Mouse (Mus musculus): ENCODE measurements around the gene Gm6040.

Gm6040 gene

DNA sequence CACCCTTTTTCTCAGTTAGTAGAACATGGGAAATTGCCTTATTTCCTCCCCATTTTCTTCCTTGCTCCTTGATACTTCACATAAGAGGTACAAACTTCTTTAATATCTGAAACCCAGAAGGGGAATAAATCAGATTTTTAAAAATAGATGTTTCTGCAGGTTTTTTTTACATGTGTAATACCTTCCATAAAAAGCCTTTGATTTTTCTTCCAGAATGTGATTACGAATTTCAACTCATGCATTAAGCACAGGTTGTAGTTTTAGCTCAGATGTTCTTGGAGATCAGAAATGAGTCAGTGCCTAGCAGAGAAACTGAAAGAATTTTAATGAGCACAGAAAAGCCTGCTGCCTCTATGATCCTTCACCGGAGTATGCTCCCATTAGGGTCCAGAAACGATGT, at the start of gene Gm6040:
Gene Gm6040, minus strand, starts transcription at position 101 of the 400 bp plus-strand sequence.
- in situ Hi-C loops (cut with MboI, MseI) = no loop called here

DNA sequence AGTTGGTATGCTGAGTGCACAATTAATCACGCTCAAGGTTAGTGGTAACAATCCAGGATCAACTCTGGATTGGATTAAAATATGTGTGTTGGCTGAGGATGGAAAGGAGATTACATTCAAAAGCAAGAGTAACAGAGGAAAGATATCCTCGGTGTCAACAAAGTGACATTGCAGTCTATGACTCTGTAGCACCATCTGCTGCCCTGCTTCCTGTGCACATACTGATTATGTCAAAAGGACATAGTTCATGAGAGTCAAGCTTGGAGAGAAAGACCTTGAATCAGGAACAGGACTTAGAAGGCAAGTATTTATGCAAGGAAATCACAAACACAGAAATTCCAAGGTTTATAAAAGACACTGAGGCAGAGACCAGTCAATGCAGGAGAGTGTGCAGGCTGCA, 42.7 kb upstream of the Gm6040 start:
- in situ Hi-C loops (cut with MboI, MseI) = no loop called here

DNA sequence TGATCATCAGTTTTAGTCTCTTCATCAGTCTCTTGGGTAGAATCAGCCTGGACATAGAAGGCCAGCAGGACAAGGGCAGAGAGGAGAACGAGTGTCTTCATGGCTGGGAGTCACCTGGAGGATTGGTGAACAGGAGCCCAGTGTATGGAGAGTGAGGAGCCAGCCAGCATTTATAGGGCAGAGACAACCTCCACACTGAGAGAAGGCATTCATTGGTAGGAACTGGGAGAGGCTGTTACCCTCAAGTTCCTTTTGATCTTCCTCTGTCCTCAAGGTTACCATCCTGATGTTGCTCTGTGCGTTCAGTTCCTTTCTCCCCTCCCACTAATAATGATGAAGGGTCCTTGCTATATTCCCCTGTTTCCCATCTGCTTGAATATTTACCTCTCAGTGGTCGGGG, 22.7 kb upstream of the Gm6040 start, which contains the start of gene AY761185:
Gene AY761185, minus strand, starts transcription at position 101 of the 400 bp plus-strand sequence.
- in situ Hi-C loops (cut with MboI, MseI) = loop anchor here (25.0 kb wide), 1 partner anchor 1032 kb away; the partner anchor contains the start of gene Gm31371

DNA sequence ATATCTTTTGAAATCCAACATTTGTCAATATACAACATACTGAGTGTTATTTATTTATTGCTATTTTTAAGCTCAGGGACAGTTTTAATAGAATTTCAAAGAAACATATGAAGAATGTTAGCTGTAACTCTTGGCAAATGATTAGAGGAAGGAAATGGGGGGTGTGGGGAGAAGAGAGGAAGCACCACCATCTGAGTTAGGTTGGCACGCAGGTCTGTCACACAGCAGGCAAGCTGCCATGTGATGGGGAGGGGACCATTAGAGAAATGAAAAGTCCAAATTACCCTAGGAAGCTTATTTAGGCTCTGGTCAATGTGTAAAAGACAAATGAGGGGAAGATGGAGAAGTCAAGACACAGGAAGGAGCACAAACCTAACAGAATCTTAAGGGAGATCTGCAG, 9.6 kb downstream of the Gm6040 start:
- in situ Hi-C loops (cut with MboI, MseI) = no loop called here

DNA sequence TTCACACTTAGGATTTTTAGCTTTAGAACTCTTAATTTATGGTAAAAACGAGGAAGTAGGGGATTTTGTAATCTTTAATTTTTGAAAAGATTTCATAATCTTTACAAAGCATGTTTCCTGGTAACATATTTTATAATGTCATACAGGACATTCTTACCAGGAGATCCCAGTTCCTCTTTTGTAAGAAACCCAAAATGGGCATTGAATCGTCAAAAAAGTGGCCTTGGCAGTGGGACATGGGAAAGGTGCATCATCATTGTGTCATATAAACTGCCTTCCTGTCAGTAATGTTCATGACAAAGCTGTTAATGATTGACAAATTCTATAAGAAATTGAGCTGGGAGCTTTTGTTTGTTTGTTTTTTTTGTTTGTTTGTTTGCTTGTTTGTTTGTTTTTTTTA, 13.6 kb downstream of the Gm6040 start:
- in situ Hi-C loops (cut with MboI, MseI) = no loop called here

DNA sequence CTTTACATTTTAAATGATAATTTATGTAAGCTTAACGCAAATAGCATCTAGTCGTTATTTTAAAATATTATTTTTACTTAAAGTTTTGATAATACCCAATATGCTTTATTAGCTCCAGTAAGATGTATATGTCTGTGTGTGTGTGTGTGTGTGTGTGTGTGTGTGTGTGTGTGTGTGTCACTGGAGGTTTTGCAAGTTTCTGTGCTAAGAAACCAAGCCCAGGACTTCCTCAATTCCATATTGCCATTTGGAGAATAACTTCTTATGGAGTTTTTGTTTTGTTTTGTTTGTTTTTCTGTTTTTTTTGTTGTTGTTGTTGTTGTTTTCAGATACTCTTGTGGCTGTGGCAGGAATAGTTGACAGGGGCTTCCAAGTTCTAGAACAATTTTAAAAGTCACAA, 14.8 kb downstream of the Gm6040 start:
- in situ Hi-C loops (cut with MboI, MseI) = no loop called here

DNA sequence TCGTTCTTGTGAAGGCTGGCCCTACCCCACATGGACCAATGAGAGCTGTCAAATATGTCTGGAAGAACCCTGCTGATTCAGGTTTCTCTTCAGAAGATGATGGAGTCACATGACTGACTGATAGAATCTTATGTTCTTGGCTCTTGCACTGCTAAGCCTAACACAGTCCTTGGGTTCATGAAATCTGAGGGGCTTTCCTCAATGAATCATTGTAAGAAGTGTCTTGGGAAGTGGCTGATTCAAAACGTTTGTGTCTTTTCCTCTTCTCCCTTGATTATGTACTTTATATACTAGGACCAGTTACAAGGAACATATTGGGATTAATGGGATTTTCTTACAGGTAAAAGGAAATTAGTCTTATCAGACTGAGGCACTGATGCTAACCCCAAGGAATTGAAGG, 19.3 kb downstream of the Gm6040 start, which contains the start of gene Gm15056:
Gene Gm15056, minus strand, starts transcription at position 101 of the 400 bp plus-strand sequence.
- in situ Hi-C loops (cut with MboI, MseI) = no loop called here

DNA sequence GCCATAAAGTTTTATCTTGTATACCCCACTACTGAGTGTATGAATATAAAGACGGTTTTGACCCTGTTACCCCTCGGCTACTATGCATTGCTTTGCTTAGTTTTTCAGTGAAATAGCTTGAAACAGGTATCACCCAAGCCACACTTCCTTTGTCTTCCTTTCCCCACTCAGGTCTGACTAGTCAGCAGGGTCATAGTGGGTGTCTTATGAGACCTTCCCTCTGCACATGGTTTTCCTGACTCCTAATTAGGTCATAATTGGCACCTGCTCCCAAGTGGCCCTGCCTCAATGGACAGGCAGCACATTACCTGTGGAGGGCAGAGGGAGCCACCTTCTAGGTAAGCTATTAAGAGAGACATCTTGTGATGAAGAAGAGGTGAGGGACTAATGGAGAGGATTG, 29.5 kb downstream of the Gm6040 start, which contains the start of gene Defb33:
Gene Defb33, plus strand, starts transcription at position 301 of the 400 bp plus-strand sequence.
- in situ Hi-C loops (cut with MboI, MseI) = no loop called here

DNA sequence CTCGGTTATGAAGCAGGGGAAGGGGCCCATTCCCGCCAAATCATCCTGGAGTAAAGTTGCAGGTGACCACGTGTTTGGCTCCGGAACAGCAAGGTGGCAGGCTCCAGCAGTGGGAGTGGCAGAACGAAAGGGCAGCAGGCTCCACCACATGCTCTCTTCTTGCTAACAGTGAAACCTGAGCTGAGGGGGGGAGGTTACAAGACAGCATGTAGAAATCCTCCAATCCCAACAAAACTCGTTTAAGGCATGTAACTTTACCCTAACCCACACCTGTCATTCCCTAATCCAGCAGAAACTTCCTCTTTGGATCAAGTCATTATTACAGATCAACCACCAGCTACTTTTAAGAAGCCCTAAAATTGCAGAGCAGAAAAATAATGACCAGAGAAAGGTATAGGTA, 47.3 kb downstream of the Gm6040 start:
- in situ Hi-C loops (cut with MboI, MseI) = no loop called here

Measured in T-helper 1 cell (primary cell).